Mouse (Mus musculus) liver, postnatal 0 days (tissue): ENCODE measurements around the gene Plcb2.

Experiments used
- CTCF ChIP-seq: sonication (generic); IDR thresholded peaks from 2 replicates; pipeline ENCODE4 v1.5.1; 2016; ENCODE audit warnings: antibody characterized with exemption, low read depth
- EP300 ChIP-seq: IDR thresholded peaks from 2 replicates; pipeline ENCODE4 v1.6.1; 2016; ENCODE audit warnings: antibody characterized with exemption, low read depth, mild to moderate bottlenecking

- peak; percentile 87 for TF ChIP-seq CTCF
- no peak for TF ChIP-seq EP300
Observed at GRCm38 (mm10) chr2:118695677-118696232, 32.5 kb downstream of the Plcb2 start.
